Mouse (Mus musculus) cerebellum, adult 11 months (tissue): ENCODE measurements around the gene Lap3.
A peak's percentile ranks its signal among the peaks of the same experiment; 100 is the strongest.

ENCODE experiments used
- DNase-seq: peaks from one replicate; pipeline ENCODE4 v3.0.0; 2022

The Lap3 gene

GRCm38 (mm10) chr5:45496479-45496878, 3.3 kb downstream of the Lap3 start:
- DNase-seq: no peak

GRCm38 (mm10) chr5:45496930-45497550, 3.9 kb downstream of the Lap3 start:
- no peak for DNase-seq

GRCm38 (mm10) chr5:45497564-45497963, 4.4 kb downstream of the Lap3 start:
- DNase-seq: no peak

- no peak for DNase-seq
These were observed 16.9 kb downstream of the Lap3 start for GRCm38 (mm10) chr5:45510071-45510470.

GRCm38 (mm10) chr5:45512908-45513307, 19.7 kb downstream of the Lap3 start:
- no peak for DNase-seq

- no peak for DNase-seq
These were observed 20.3 kb downstream of the Lap3 start for GRCm38 (mm10) chr5:45513511-45513910.

- no peak for DNase-seq
These were observed 21.4 kb downstream of the Lap3 start for GRCm38 (mm10) chr5:45514599-45514998.

- DNase-seq: no peak
These were observed 22.1 kb downstream of the Lap3 start for GRCm38 (mm10) chr5:45515151-45515743.

- DNase-seq: peak; percentile 93
These were observed 27.0 kb downstream of the Lap3 start, which contains the start of gene Med28 for GRCm38 (mm10) chr5:45519960-45520808. Med28 (plus strand) TSS chr5:45520229.

- no peak for DNase-seq
These were observed 27.6 kb downstream of the Lap3 start for GRCm38 (mm10) chr5:45520809-45521110.

- no peak for DNase-seq
These were observed 28.4 kb downstream of the Lap3 start for GRCm38 (mm10) chr5:45521601-45522000.

GRCm38 (mm10) chr5:45525101-45525500, 31.9 kb downstream of the Lap3 start:
- no peak for DNase-seq

GRCm38 (mm10) chr5:45526338-45526737, 33.2 kb downstream of the Lap3 start:
- DNase-seq: no peak

GRCm38 (mm10) chr5:45529696-45530095, 36.5 kb downstream of the Lap3 start:
- DNase-seq: no peak

- peak; percentile 56 for DNase-seq
These were observed 41.3 kb downstream of the Lap3 start for GRCm38 (mm10) chr5:45534319-45535098.

- no peak for DNase-seq
These were observed 42.0 kb downstream of the Lap3 start for GRCm38 (mm10) chr5:45535177-45535576.

GRCm38 (mm10) chr5:45539502-45539901, 46.3 kb downstream of the Lap3 start:
- DNase-seq: no peak

- DNase-seq: peak; percentile 60
These were observed 50.2 kb downstream of the Lap3 start for GRCm38 (mm10) chr5:45543374-45543773.

- no peak for DNase-seq
These were observed 56.4 kb downstream of the Lap3 start for GRCm38 (mm10) chr5:45549586-45549985.
